In genomic region chr4:26345080-26345479, GRCm38 (mm10) we compare ENCODE assay signal across 11 mouse cellular contexts. TPM values are rescaled to one million over a fixed set of nuclear protein-coding genes. Genes with fewer than 3 reads are reported as not detected.
DNase-seq lines count a peak whose midpoint lies in the region; ATAC-seq and TF ChIP-seq lines count a peak whose summit lies in the region.
"Had no signal": no experiment of that assay in that cellular context is flagged by ENCODE, and none has a peak within 500 bp of the region (broad histone marks: within the 10 kb centered on the region; RNA-seq: fewer than 3 reads in every experiment).

No protein-coding gene starts in this region.

- TF ChIP-seq EP300 in heart, adult 2 months (IDR thresholded peaks at IDR 0.05; ENCODE audit: insufficient read depth, low read depth, low read length), result no peak

- H3K4me1 ChIP-seq in heart, adult 2 months (ENCODE audit: control insufficient read depth, insufficient read depth, low read length), result peaks cover 4% of the 10 kb centered on the region
- H3K4me1 ChIP-seq in liver, embryonic 11.5 days (replicated peaks; ENCODE audit: control insufficient read depth, insufficient read depth, low read length), result no peaks in the 10 kb centered on the region
- H3K4me1 ChIP-seq: stomach, embryonic 15.5 days had no signal

- H3K9ac ChIP-seq in heart, adult 2 months (ENCODE audit: low read depth, low read length), result no peak overlapping the region
- no peak overlapping the region for H3K9ac ChIP-seq in liver, embryonic 11.5 days (ENCODE audit: low read depth, low read length)

- TF ChIP-seq CTCF in heart, adult 2 months (IDR thresholded peaks at IDR 0.05), result no peak

- WGBS in heart, adult 2 months, result 56% methylated on average over 3 of the region's 3 CpGs
- 67% methylated on average over 3 of the region's 3 CpGs for WGBS in liver, embryonic 11.5 days

- H3K4me2 ChIP-seq in liver, embryonic 11.5 days, result peak overlapping the region; percentile 77; the same call in 1 of the 2 replicates

- H3K4me3 ChIP-seq in heart, adult 2 months, result peak overlapping the region; percentile 7; the same call in 1 of the 2 replicates
- no peak overlapping the region for H3K4me3 ChIP-seq in liver, embryonic 11.5 days (ENCODE audit: low read depth, low read length)

- intact Hi-C loops in heart, adult 2 months (cut with DNase I), result loop anchor here (10.0 kb wide), 1 partner anchor 1060 kb away; the partner anchor contains the start of gene Ufl1

- H3K36me3 ChIP-seq in heart, adult 2 months (ENCODE audit: control insufficient read depth, insufficient read depth, low read length), result peaks cover 11% of the 10 kb centered on the region
- H3K36me3 ChIP-seq in liver, embryonic 11.5 days (ENCODE audit: control insufficient read depth, insufficient read depth, low read length), result no peaks in the 10 kb centered on the region
- H3K36me3 ChIP-seq: stomach, embryonic 15.5 days had no signal

- no peak for ATAC-seq in liver, embryonic 11.5 days (replicated peaks; ENCODE audit: low FRiP score)
- no peak for ATAC-seq in activated CD4-positive, CD25-positive, alpha-beta regulatory T cell, adult 4 months
- ATAC-seq: CD4-positive, CD25-positive, alpha-beta regulatory T cell, adult 4 months had no signal

- H3K27me3 ChIP-seq in heart, adult 2 months (ENCODE audit: control insufficient read depth, insufficient read depth, low read length), result no peaks in the 10 kb centered on the region
- H3K27me3 ChIP-seq in liver, embryonic 11.5 days (replicated peaks; ENCODE audit: control insufficient read depth, insufficient read depth, low read length), result no peaks in the 10 kb centered on the region
- H3K27me3 ChIP-seq: stomach, embryonic 15.5 days had no signal

- peaks cover 7% of the 10 kb centered on the region for H3K79me2 ChIP-seq in heart, adult 2 months (replicated peaks; ENCODE audit: control insufficient read depth, insufficient read depth, low read length)

- no peaks in the 10 kb centered on the region for H3K9me3 ChIP-seq in liver, embryonic 11.5 days (ENCODE audit: control insufficient read depth, low read length)
- H3K9me3 ChIP-seq: stomach, embryonic 15.5 days had no signal

- no peak overlapping the region; the same call in 1 of the 2 replicates for H3K27ac ChIP-seq in heart, adult 2 months
- H3K27ac ChIP-seq in liver, embryonic 11.5 days (ENCODE audit: low read depth, low read length), result no peak overlapping the region

- no peak for TF ChIP-seq POLR2A in heart, adult 2 months (IDR thresholded peaks at IDR 0.05; ENCODE audit: insufficient read depth, low read depth, low read length)

- DNase-seq in heart, adult 2 months, result no peak
- DNase-seq in heart, postnatal 4 days, result no peak
- peak; percentile 5 to 43 for DNase-seq in spleen, postnatal 36 days (ENCODE audit: low spot score in 2 of 2)
- DNase-seq in spleen, adult 18-20 months, result no peak
- no peak for DNase-seq in liver, embryonic 11.5 days (ENCODE audit: low spot score)
- DNase-seq in c-Kit-positive CD71-positive TER-119-positive erythroid progenitor cells, embryonic 14.5 days (ENCODE audit: low spot score), result no peak
- DNase-seq in right cerebral cortex, adult 2 months (ENCODE audit: low spot score in 2 of 2), result no peak
- DNase-seq: lung, postnatal 10 days had no signal

RNA-seq across cellular contexts. Expression of gene Manea, which starts 1.6 kb away (rescaled TPM):
- 10 to 100 TPM; 16.4 to 16.7 TPM for total RNA-seq in heart, adult 2 months (2021)
- 5.7 and 7.6 TPM in 2 replicates for polyA plus RNA-seq in heart, adult 2 months (2012; rRNA removed)
- total RNA-seq in heart, postnatal 4 days (2021), result 10 to 100 TPM; 15.2 to 17.2 TPM
- polyA plus RNA-seq in liver, embryonic 11.5 days (2014; fragmentation: Nextera tagmentation; extraction: Ambion mirVana), result 11.6 and 12.6 TPM in 2 replicates
- 10 to 100 TPM; 10.2 to 11.9 TPM for polyA plus RNA-seq in activated CD4-positive, CD25-positive, alpha-beta regulatory T cell, adult 4 months (2017; shearing (Covaris generic))

Comparison
In these comparisons a context has a peak if more than half of its experiments do, and no peak if none do; other contexts are left out.
1. DNase-seq: peak in spleen, postnatal 36 days (2 of 2); none in heart, adult 2 months (0 of 2), heart, postnatal 4 days (single experiment), spleen, adult 18-20 months (0 of 2), liver, embryonic 11.5 days (single experiment), c-Kit-positive CD71-positive TER-119-positive erythroid progenitor cells, embryonic 14.5 days (single experiment) and right cerebral cortex, adult 2 months (0 of 2).